Mouse (Mus musculus): ENCODE results near the gene Nhlrc2.

DNA sequence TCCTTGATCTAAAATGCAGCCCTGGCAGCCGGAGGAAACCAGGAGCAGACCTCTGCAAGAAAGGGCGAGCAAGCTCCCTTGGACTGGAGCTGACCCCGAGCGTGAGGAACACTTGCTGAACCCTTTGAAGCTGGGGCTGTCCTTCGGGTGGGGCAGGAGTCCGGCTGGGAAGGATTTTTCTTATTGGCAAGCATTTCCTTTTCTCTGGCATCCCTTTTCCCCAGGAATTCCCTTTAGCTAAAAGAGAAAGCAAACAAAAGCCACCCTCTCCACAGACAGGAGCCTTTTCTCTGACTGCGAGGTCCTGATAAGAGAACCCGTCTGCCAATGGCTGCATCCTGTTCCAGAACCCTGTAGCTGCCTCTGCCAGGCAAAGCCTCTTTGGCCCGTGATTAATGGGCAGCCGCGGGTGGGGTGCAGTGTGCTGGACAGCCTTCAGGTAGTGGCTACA, 83.4 kb downstream of the Nhlrc2 start:
- no peak for TF ChIP-seq CTCF (IDR thresholded peaks at IDR 0.05; ENCODE audit: control insufficient read depth, insufficient read depth, insufficient read length)
- TF ChIP-seq MYOG (IDR thresholded peaks at IDR 0.05; ENCODE audit: control insufficient read depth, extremely low read depth, insufficient read length): no peak

All from C2C12 (cell line).